In the genomic region with DNA sequence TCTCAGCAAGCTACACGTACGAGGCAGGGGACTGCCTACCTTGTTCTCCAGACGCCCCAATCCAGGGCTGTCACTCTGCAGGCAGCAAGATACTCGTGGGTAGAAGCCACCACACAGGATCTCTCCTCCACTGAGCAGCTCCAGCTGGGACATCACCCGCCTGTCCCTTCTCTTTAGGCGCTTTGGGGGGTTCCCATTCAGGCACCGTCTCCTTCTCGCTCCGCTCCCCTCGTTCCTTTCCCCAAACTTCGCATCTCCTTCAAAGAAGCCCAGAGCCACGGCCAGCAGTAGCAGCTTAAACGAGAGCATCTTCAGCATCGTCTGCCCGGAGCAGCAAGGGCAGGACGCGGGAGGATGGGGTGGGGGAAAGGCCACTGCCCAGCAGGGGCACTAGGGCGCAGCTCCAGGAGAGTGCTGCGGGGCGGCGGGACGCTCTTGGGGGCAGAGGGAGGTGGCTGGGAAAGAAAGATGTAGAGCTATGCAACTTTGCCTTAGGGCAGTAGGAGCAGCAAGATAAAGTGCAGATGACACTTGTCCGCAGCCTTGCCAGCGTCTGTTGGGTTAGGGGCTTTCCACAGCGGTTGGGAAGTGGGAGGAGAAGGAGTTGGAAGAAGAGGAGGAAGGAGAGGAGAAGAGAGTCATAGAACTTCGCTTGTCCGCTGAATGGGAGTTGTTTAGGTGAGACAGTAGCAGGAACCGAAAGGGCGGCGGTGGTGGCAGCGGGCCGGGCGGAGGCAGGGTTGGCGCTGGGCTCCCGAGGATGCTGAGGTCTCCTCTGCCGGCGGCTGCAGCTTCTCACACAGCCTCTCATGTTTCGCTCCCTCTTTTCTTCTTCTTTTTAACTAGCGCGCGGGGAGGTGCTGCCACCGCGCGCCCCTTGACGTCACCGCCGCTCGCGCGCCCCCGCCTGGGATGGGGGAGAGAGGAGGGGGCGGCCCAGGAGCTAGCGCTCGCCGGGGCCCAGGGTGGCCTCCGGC, we compare ENCODE assay signal across 9 mouse cellular contexts. TPM values are rescaled to one million over a fixed set of nuclear protein-coding genes. Genes with fewer than 3 reads are reported as not detected.
DNase-seq lines count a peak whose midpoint lies in the region; ATAC-seq and TF ChIP-seq lines count a peak whose summit lies in the region.
"Had no signal": no experiment of that assay in that cellular context is flagged by ENCODE, and none has a peak within 500 bp of the region (broad histone marks: within the 10 kb centered on the region; RNA-seq: fewer than 3 reads in every experiment).

A gene (minus strand): TSS at position 809 of the 977 bp plus-strand sequence.

- peak within 1 kb of the TSS; percentile 97 for H3K4me2 ChIP-seq in forebrain, embryonic 12.5 days
- H3K4me2 ChIP-seq in hindbrain, postnatal 0 days (ENCODE audit: low read depth, low read length), result peak within 1 kb of the TSS; percentile 95
- peak within 1 kb of the TSS; percentile 89 for H3K4me2 ChIP-seq in limb, embryonic 15.5 days
- H3K4me2 ChIP-seq in midbrain, embryonic 14.5 days (ENCODE audit: low read length), result peak within 1 kb of the TSS; percentile 94

- H3K27me3 ChIP-seq in forebrain, embryonic 12.5 days, result peaks cover 45% of the 10 kb centered on the region
- H3K27me3 ChIP-seq in hindbrain, postnatal 0 days (ENCODE audit: insufficient read depth, low read length), result peaks cover 16% of the 10 kb centered on the region
- peaks cover 27% of the 10 kb centered on the region for H3K27me3 ChIP-seq in limb, embryonic 15.5 days
- peaks cover 65% of the 10 kb centered on the region for H3K27me3 ChIP-seq in midbrain, embryonic 14.5 days (ENCODE audit: control insufficient read depth, insufficient read depth, low read length)

- no peak for TF ChIP-seq CTCF in hindbrain, postnatal 0 days (IDR thresholded peaks at IDR 0.05; ENCODE audit: low read depth)

- no peak within 1 kb of the TSS for H3K27ac ChIP-seq in forebrain, embryonic 12.5 days
- H3K27ac ChIP-seq in hindbrain, postnatal 0 days, result no peak within 1 kb of the TSS
- H3K27ac ChIP-seq in limb, embryonic 15.5 days, result peak within 1 kb of the TSS; percentile 9; the same call in 1 of the 2 replicates
- H3K27ac ChIP-seq in midbrain, embryonic 14.5 days (replicated peaks; ENCODE audit: low read depth, low read length), result no peak within 1 kb of the TSS

- H3K9me3 ChIP-seq in forebrain, embryonic 12.5 days, result no peaks in the 10 kb centered on the region
- H3K9me3 ChIP-seq in hindbrain, postnatal 0 days (ENCODE audit: low read length), result no peaks in the 10 kb centered on the region
- H3K9me3 ChIP-seq in limb, embryonic 15.5 days, result no peaks in the 10 kb centered on the region
- H3K9me3 ChIP-seq in midbrain, embryonic 14.5 days (ENCODE audit: control insufficient read depth, low read length), result no peaks in the 10 kb centered on the region
- H3K9me3 ChIP-seq: G1E had no signal

- H3K9ac ChIP-seq in forebrain, embryonic 12.5 days, result peak within 1 kb of the TSS; percentile 61
- H3K9ac ChIP-seq in hindbrain, postnatal 0 days (replicated peaks; ENCODE audit: low read length), result peak within 1 kb of the TSS; percentile 50
- H3K9ac ChIP-seq in limb, embryonic 15.5 days, result peak within 1 kb of the TSS; percentile 56
- H3K9ac ChIP-seq in midbrain, embryonic 14.5 days (replicated peaks; ENCODE audit: low read length), result peak within 1 kb of the TSS; percentile 49; the same call in 1 of the 2 replicates

- peak within 1 kb of the TSS; percentile 53 for H3K4me3 ChIP-seq in forebrain, embryonic 12.5 days (replicated peaks)
- H3K4me3 ChIP-seq in hindbrain, postnatal 0 days (ENCODE audit: low read length), result peak within 1 kb of the TSS; percentile 54
- peak within 1 kb of the TSS; percentile 55 for H3K4me3 ChIP-seq in limb, embryonic 15.5 days
- peak within 1 kb of the TSS; percentile 51 for H3K4me3 ChIP-seq in midbrain, embryonic 14.5 days (replicated peaks; ENCODE audit: low read depth, low read length)

- no peaks in the 10 kb centered on the region for H3K36me3 ChIP-seq in forebrain, embryonic 12.5 days (replicated peaks)
- H3K36me3 ChIP-seq in hindbrain, postnatal 0 days (ENCODE audit: insufficient read depth, low read length), result no peaks in the 10 kb centered on the region
- no peaks in the 10 kb centered on the region for H3K36me3 ChIP-seq in limb, embryonic 15.5 days
- no peaks in the 10 kb centered on the region for H3K36me3 ChIP-seq in midbrain, embryonic 14.5 days (ENCODE audit: control insufficient read depth, insufficient read depth, low read length)
- H3K36me3 ChIP-seq: G1E had no signal

- peak; percentile 88 for ATAC-seq in forebrain, embryonic 12.5 days (ENCODE audit: low FRiP score)
- ATAC-seq in hindbrain, postnatal 0 days, result peak; percentile 86
- ATAC-seq in limb, embryonic 15.5 days (ENCODE audit: insufficient number of reproducible peaks, low FRiP score, low TSS enrichment, low read depth), result peak; percentile 52; the same call in 1 of the 2 replicates
- peak; percentile 77 for ATAC-seq in midbrain, embryonic 14.5 days (ENCODE audit: low FRiP score, low TSS enrichment)

- DNase-seq in cerebellum, postnatal 25 days, result peak; percentile 33 to 58
- DNase-seq in cerebellum, adult 11-12 months, result no peak
- DNase-seq in Muller cell, postnatal 12 days (ENCODE audit: inconsistent ontology term), result peak; percentile 64
- DNase-seq in hindbrain, postnatal 0 days (ENCODE audit: low spot score), result peak; percentile 74
- peak; percentile 82 for DNase-seq in midbrain, embryonic 14.5 days
- DNase-seq in testis, postnatal 10 days (ENCODE audit: low spot score), result peak; percentile 71

- WGBS in forebrain, embryonic 12.5 days, result under 1% methylated on average over 41 of the region's 56 CpGs
- under 1% methylated on average over 29 of the region's 56 CpGs for WGBS in hindbrain, postnatal 0 days
- 1% methylated on average over 39 of the region's 56 CpGs for WGBS in limb, embryonic 15.5 days
- under 1% methylated on average over 45 of the region's 56 CpGs for WGBS in midbrain, embryonic 14.5 days

- H3K4me1 ChIP-seq in forebrain, embryonic 12.5 days, result peaks cover 37% of the 10 kb centered on the region
- H3K4me1 ChIP-seq in hindbrain, postnatal 0 days (ENCODE audit: insufficient read depth, low read length), result 0 out of 2 replicates have a peak, but pooled peaks cover 5% of the 10 kb centered on the region
- H3K4me1 ChIP-seq in limb, embryonic 15.5 days, result peaks cover 21% of the 10 kb centered on the region
- peaks cover 19% of the 10 kb centered on the region; the same call in 1 of the 2 replicates for H3K4me1 ChIP-seq in midbrain, embryonic 14.5 days (ENCODE audit: control insufficient read depth, insufficient read depth, low read length)

RNA-seq across cellular contexts. Expression of the gene that starts here (rescaled TPM):
- polyA plus RNA-seq in forebrain, embryonic 12.5 days (2016; fragmentation: Nextera tagmentation; extraction: Ambion mirVana), result 2.9 and 3.2 TPM in 2 replicates
- 4.9 and 6.0 TPM in 2 replicates for total RNA-seq in hindbrain, postnatal 0 days (2014; rRNA removed)
- 3.0 and 4.3 TPM in 2 replicates for polyA plus RNA-seq in hindbrain, postnatal 0 days (2015; fragmentation: Nextera tagmentation; extraction: Ambion mirVana)
- polyA plus RNA-seq in limb, embryonic 15.5 days (2015; fragmentation: Nextera tagmentation; extraction: Ambion mirVana), result 13.2 and 13.6 TPM in 2 replicates
- 1.4 and 2.4 TPM in 2 replicates for polyA plus RNA-seq in midbrain, embryonic 14.5 days (2014; fragmentation: Nextera tagmentation; extraction: Ambion mirVana)
- polyA plus RNA-seq: G1E had no signal
